Comparison of ENCODE assay signal across 9 mouse cellular contexts in genomic region chr12:99162188-99162587, GRCm38 (mm10).
DNase-seq lines count a peak whose midpoint lies in the region; ATAC-seq lines count a peak whose summit lies in the region.
"Had no signal": no experiment of that assay in that cellular context is flagged by ENCODE, and none has a peak within 500 bp of the region (broad histone marks: within the 10 kb centered on the region; RNA-seq: fewer than 3 reads in every experiment).

No protein-coding gene starts in this region.

- 55% methylated on average over 10 of the region's 10 CpGs for WGBS in heart, embryonic 11.5 days (ENCODE audit: insufficient replicate concordance)
- WGBS in heart, embryonic 15.5 days = 61% methylated on average over 10 of the region's 10 CpGs
- WGBS in midbrain, embryonic 10.5 days = 77% methylated on average over 10 of the region's 10 CpGs

- H3K27ac ChIP-seq in heart, embryonic 11.5 days (ENCODE audit: low read depth, low read length) = no peak overlapping the region
- no peak overlapping the region for H3K27ac ChIP-seq in heart, embryonic 15.5 days
- H3K27ac ChIP-seq in midbrain, embryonic 10.5 days (replicated peaks) = peak overlapping the region; percentile 76

- H3K9me3 ChIP-seq in heart, embryonic 11.5 days (replicated peaks; ENCODE audit: control insufficient read depth, low read length) = 0 out of 2 replicates have a peak, but pooled peaks cover 2% of the 10 kb centered on the region
- H3K9me3 ChIP-seq in heart, embryonic 15.5 days (replicated peaks) = no peaks in the 10 kb centered on the region
- H3K9me3 ChIP-seq in midbrain, embryonic 10.5 days (replicated peaks) = peaks cover 16% of the 10 kb centered on the region; the same call in 1 of the 2 replicates

- no peaks in the 10 kb centered on the region for H3K36me3 ChIP-seq in heart, embryonic 11.5 days (ENCODE audit: control insufficient read depth, insufficient read depth, low read length)
- no peaks in the 10 kb centered on the region for H3K36me3 ChIP-seq in heart, embryonic 15.5 days
- H3K36me3 ChIP-seq in midbrain, embryonic 10.5 days = no peaks in the 10 kb centered on the region

- no peaks in the 10 kb centered on the region for H3K27me3 ChIP-seq in heart, embryonic 11.5 days (ENCODE audit: control insufficient read depth, insufficient read depth, low read length)
- H3K27me3 ChIP-seq in heart, embryonic 15.5 days = no peaks in the 10 kb centered on the region
- H3K27me3 ChIP-seq in midbrain, embryonic 10.5 days (ENCODE audit: low read depth, poor library complexity, severe bottlenecking) = no peaks in the 10 kb centered on the region

- DNase-seq in heart, adult 11 months = peak; percentile 91
- DNase-seq in ES-CJ7 (ENCODE audit: low read depth, low spot score) = peak; percentile 61
- DNase-seq in midbrain, embryonic 10.5 days (ENCODE audit: low spot score) = no peak
- peak; percentile 53 for DNase-seq in thymus, postnatal 14 days
- DNase-seq in adrenal gland, adult 18-20 months (ENCODE audit: low spot score in 2 of 2) = no peak
- no peak for DNase-seq in embryo, embryonic 10.5 days (ENCODE audit: low spot score)

- no peak overlapping the region for H3K4me3 ChIP-seq in heart, embryonic 11.5 days (ENCODE audit: low read depth, low read length)
- H3K4me3 ChIP-seq in heart, embryonic 15.5 days = no peak overlapping the region
- H3K4me3 ChIP-seq in midbrain, embryonic 10.5 days = no peak overlapping the region
- H3K4me3 ChIP-seq: erythroblast, embryonic 14.5 days had no signal

- H3K4me2 ChIP-seq in heart, embryonic 11.5 days = no peak overlapping the region
- peak overlapping the region; percentile 30 for H3K4me2 ChIP-seq in heart, embryonic 15.5 days

- ATAC-seq in heart, embryonic 11.5 days (replicated peaks; ENCODE audit: insufficient number of reproducible peaks, low FRiP score, low TSS enrichment) = no peak
- no peak for ATAC-seq in heart, embryonic 15.5 days (replicated peaks; ENCODE audit: insufficient number of reproducible peaks, insufficient read depth, low FRiP score, low read depth)

- H3K4me1 ChIP-seq in heart, embryonic 11.5 days (ENCODE audit: control insufficient read depth, insufficient read depth, low read length) = no peaks in the 10 kb centered on the region
- H3K4me1 ChIP-seq in heart, embryonic 15.5 days (replicated peaks) = no peaks in the 10 kb centered on the region
- H3K4me1 ChIP-seq in midbrain, embryonic 10.5 days = peaks cover 28% of the 10 kb centered on the region

- H3K9ac ChIP-seq in heart, embryonic 11.5 days (ENCODE audit: low read depth, low read length) = no peak overlapping the region
- no peak overlapping the region for H3K9ac ChIP-seq in heart, embryonic 15.5 days

Comparison
In these comparisons a context has a peak if more than half of its experiments do, and no peak if none do; other contexts are left out.
1. DNase-seq: peak in heart, adult 11 months (single experiment), ES-CJ7 (single experiment) and thymus, postnatal 14 days (single experiment); none in midbrain, embryonic 10.5 days (single experiment), adrenal gland, adult 18-20 months (0 of 2) and embryo, embryonic 10.5 days (single experiment).